Comparison of ENCODE assay signal across 8 mouse cellular contexts in the genomic region with DNA sequence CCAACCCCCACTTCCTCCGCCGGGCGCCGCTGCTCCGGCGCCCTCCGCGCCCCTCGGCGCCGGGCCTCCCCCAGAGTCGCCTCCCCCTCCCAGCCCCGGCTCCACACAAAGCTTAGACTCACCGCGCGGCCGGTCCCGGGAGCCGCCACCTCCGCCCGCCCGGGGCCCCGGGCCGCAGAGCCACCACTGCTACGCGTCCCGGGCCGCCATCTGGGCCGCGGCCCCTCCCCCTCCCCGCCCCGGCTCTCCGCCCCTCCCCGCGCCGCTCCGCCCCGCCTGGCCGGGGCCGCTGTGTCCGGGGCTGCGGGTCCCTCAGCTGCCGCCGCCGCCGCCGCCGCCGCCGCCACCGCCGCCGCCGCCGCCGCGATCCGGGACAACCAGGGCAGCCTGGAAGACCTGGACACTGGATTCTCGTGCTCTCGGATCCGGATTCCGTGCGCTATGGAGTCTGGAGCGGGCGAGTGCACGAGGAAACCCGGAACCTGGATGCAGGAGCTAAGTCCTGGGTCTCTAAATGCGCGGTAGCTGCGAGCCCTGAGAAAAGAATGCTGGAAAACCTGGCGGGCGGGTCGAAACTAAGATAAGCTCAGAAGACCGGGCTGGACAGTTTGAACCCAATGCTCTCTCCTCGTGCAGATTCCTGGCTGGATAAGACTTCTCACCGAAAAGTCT. TPM values are rescaled to one million over a fixed set of nuclear protein-coding genes. Genes with fewer than 3 reads are reported as not detected.
DNase-seq lines count a peak whose midpoint lies in the region; ATAC-seq lines count a peak whose summit lies in the region.

TSS of gene Zfp609 (minus strand) at position 221 of the 672 bp plus-strand sequence.

- DNase-seq in 3134 (ENCODE audit: extremely low read depth, insufficient read length, low spot score), result peak; percentile 80
- peak; percentile 93 for DNase-seq in adrenal gland, postnatal 25 days
- peak; percentile 99 for DNase-seq in embryonic facial prominence, embryonic 11.5 days (ENCODE audit: low spot score)
- DNase-seq in heart, adult 18-20 months, result peak; percentile 94 to 100
- DNase-seq in kidney, adult 18-20 months, result peak; percentile 97
- peak; percentile 98 for DNase-seq in limb, embryonic 10.5 days (ENCODE audit: low spot score)
- peak; percentile 79 for DNase-seq in skeletal muscle tissue, adult 2 months (ENCODE audit: low read depth, low spot score)

- under 1% methylated on average over 34 of the region's 76 CpGs for WGBS in embryonic facial prominence, embryonic 11.5 days
- 4% methylated on average over 69 of the region's 76 CpGs for WGBS in limb, embryonic 10.5 days
- 0% methylated on average over 44 of the region's 76 CpGs for WGBS in midbrain, embryonic 12.5 days

- H3K4me3 ChIP-seq in embryonic facial prominence, embryonic 11.5 days (ENCODE audit: low read depth, low read length), result peak within 1 kb of the TSS; percentile 89
- H3K4me3 ChIP-seq in limb, embryonic 10.5 days, result peak within 1 kb of the TSS; percentile 95
- H3K4me3 ChIP-seq in midbrain, embryonic 12.5 days, result peak within 1 kb of the TSS; percentile 93

- H3K9me3 ChIP-seq in embryonic facial prominence, embryonic 11.5 days (replicated peaks; ENCODE audit: control insufficient read depth, low read length), result no peaks in the 10 kb centered on the region
- H3K9me3 ChIP-seq in limb, embryonic 10.5 days (replicated peaks), result no peaks in the 10 kb centered on the region
- no peaks in the 10 kb centered on the region for H3K9me3 ChIP-seq in midbrain, embryonic 12.5 days

- H3K4me2 ChIP-seq in embryonic facial prominence, embryonic 11.5 days (ENCODE audit: low read depth, low read length), result peak within 1 kb of the TSS; percentile 76
- H3K4me2 ChIP-seq in midbrain, embryonic 12.5 days (replicated peaks), result peak within 1 kb of the TSS; percentile 75

- peak within 1 kb of the TSS; percentile 99 for H3K27ac ChIP-seq in embryonic facial prominence, embryonic 11.5 days (replicated peaks; ENCODE audit: low read depth, low read length)
- peak within 1 kb of the TSS; percentile 100 for H3K27ac ChIP-seq in limb, embryonic 10.5 days
- H3K27ac ChIP-seq in midbrain, embryonic 12.5 days (replicated peaks), result peak within 1 kb of the TSS; percentile 98

- H3K27me3 ChIP-seq in embryonic facial prominence, embryonic 11.5 days (ENCODE audit: control insufficient read depth, insufficient read depth, low read length), result no peaks in the 10 kb centered on the region
- H3K27me3 ChIP-seq in limb, embryonic 10.5 days (ENCODE audit: low read depth, poor library complexity, severe bottlenecking), result 0 out of 2 replicates have a peak, but pooled peaks cover 5% of the 10 kb centered on the region
- H3K27me3 ChIP-seq in midbrain, embryonic 12.5 days, result 0 out of 2 replicates have a peak, but pooled peaks cover 5% of the 10 kb centered on the region

- H3K4me1 ChIP-seq in embryonic facial prominence, embryonic 11.5 days (ENCODE audit: control insufficient read depth, insufficient read depth, low read length), result peaks cover 7% of the 10 kb centered on the region; the same call in 1 of the 2 replicates
- H3K4me1 ChIP-seq in limb, embryonic 10.5 days, result peaks cover 26% of the 10 kb centered on the region
- peaks cover 61% of the 10 kb centered on the region for H3K4me1 ChIP-seq in midbrain, embryonic 12.5 days

- peak within 1 kb of the TSS; percentile 98 for H3K9ac ChIP-seq in embryonic facial prominence, embryonic 11.5 days (replicated peaks; ENCODE audit: low read length)
- H3K9ac ChIP-seq in midbrain, embryonic 12.5 days (replicated peaks), result peak within 1 kb of the TSS; percentile 98

- H3K36me3 ChIP-seq in embryonic facial prominence, embryonic 11.5 days (replicated peaks; ENCODE audit: control insufficient read depth, insufficient read depth, low read depth, low read length), result no peaks in the 10 kb centered on the region
- no peaks in the 10 kb centered on the region; the same call in 1 of the 2 replicates for H3K36me3 ChIP-seq in limb, embryonic 10.5 days
- H3K36me3 ChIP-seq in midbrain, embryonic 12.5 days, result no peaks in the 10 kb centered on the region

- ATAC-seq in embryonic facial prominence, embryonic 11.5 days (replicated peaks; ENCODE audit: insufficient number of reproducible peaks, low FRiP score, low TSS enrichment, low read depth), result peak; percentile 82
- peak; percentile 87 for ATAC-seq in midbrain, embryonic 12.5 days (ENCODE audit: low FRiP score, low read depth)

RNA-seq across cellular contexts. Expression of gene Zfp609, which starts in this region (rescaled TPM):
- total RNA-seq in adrenal gland, postnatal 25 days (2021), result 35.1 and 35.7 TPM in 2 replicates
- 5.4 and 7.3 TPM in 2 replicates for polyA plus RNA-seq in embryonic facial prominence, embryonic 11.5 days (2014; fragmentation: Nextera tagmentation; extraction: Ambion mirVana)
- 10 to 100 TPM; 19.2 to 22.4 TPM for total RNA-seq in heart, adult 18-20 months (2021)
- polyA plus RNA-seq in limb, embryonic 10.5 days (2016; fragmentation: Nextera tagmentation; extraction: Ambion mirVana), result 7.5 and 7.6 TPM in 2 replicates
- 12.0 and 15.4 TPM in 2 replicates for polyA plus RNA-seq in midbrain, embryonic 12.5 days (2016; fragmentation: Nextera tagmentation; extraction: Ambion mirVana)

Comparison
In these comparisons a context has a peak if more than half of its experiments do, and no peak if none do; other contexts are left out.
1. Peak in every context shown above with its lines: DNase-seq, ATAC-seq, H3K4me3 ChIP-seq and H3K27ac ChIP-seq.